Mouse (Mus musculus) adrenal gland, adult (tissue): ENCODE results near the gene Tnnt3.

Source experiments
- DNase-seq, 2 experiments: peaks; one replicate each; pipeline ENCODE4 v3.0.0; 2022 to 2023; ENCODE audit warnings: low spot score in 1 of 2; ENCODE audit not compliant: inconsistent age in 2 of 2

Tnnt3 gene

GRCm38 (mm10) chr7:142476271-142476670 is 22.4 kb upstream of the Tnnt3 start:
- no peak for DNase-seq

GRCm38 (mm10) chr7:142476795-142477452 is 21.7 kb upstream of the Tnnt3 start:
- no peak for DNase-seq

- DNase-seq: no peak
Measured at GRCm38 (mm10) chr7:142478001-142478400, 20.6 kb upstream of the Tnnt3 start.

- no peak for DNase-seq
Measured at GRCm38 (mm10) chr7:142478574-142478973, 20.1 kb upstream of the Tnnt3 start.

GRCm38 (mm10) chr7:142479307-142479706 is 19.3 kb upstream of the Tnnt3 start:
- no peak for DNase-seq

GRCm38 (mm10) chr7:142479886-142480285 is 18.8 kb upstream of the Tnnt3 start:
- no peak for DNase-seq

- no peak for DNase-seq
Measured at GRCm38 (mm10) chr7:142480661-142481060, 18.0 kb upstream of the Tnnt3 start.

- peak in 1 of 2 experiments; percentile 70 for DNase-seq
Measured at GRCm38 (mm10) chr7:142481186-142481567, 17.5 kb upstream of the Tnnt3 start.

GRCm38 (mm10) chr7:142481568-142482255 is 16.9 kb upstream of the Tnnt3 start:
- DNase-seq: no peak

- DNase-seq: no peak
Measured at GRCm38 (mm10) chr7:142482256-142482609, 16.4 kb upstream of the Tnnt3 start.

- no peak for DNase-seq
Measured at GRCm38 (mm10) chr7:142483136-142483535, 15.5 kb upstream of the Tnnt3 start.

- no peak for DNase-seq
Measured at GRCm38 (mm10) chr7:142484780-142485179, 13.9 kb upstream of the Tnnt3 start.

- no peak for DNase-seq
Measured at GRCm38 (mm10) chr7:142486751-142487162, 11.9 kb upstream of the Tnnt3 start.

- peak in 1 of 2 experiments; percentile 71 for DNase-seq
Measured at GRCm38 (mm10) chr7:142487341-142487859, 11.2 kb upstream of the Tnnt3 start.

GRCm38 (mm10) chr7:142488053-142488452 is 10.6 kb upstream of the Tnnt3 start:
- no peak for DNase-seq

- DNase-seq: no peak
Measured at GRCm38 (mm10) chr7:142493535-142493934, 5.1 kb upstream of the Tnnt3 start.

- DNase-seq: no peak
Measured at GRCm38 (mm10) chr7:142496158-142496557, 2.5 kb upstream of the Tnnt3 start.

GRCm38 (mm10) chr7:142496800-142497199 is 1.8 kb upstream of the Tnnt3 start:
- DNase-seq: no peak

GRCm38 (mm10) chr7:142497775-142498174 is 861 bp upstream of the Tnnt3 start:
- peak in 1 of 2 experiments; percentile 59 for DNase-seq

GRCm38 (mm10) chr7:142499010-142499721 is 530 bp downstream of the Tnnt3 start:
- peak in 1 of 2 experiments; percentile 65 for DNase-seq

- DNase-seq: no peak
Measured at GRCm38 (mm10) chr7:142500032-142500431, 1.4 kb downstream of the Tnnt3 start.

GRCm38 (mm10) chr7:142503206-142503605 is 4.6 kb downstream of the Tnnt3 start:
- no peak for DNase-seq
